Mouse (Mus musculus) c-Kit-negative CD71-positive TER-119-positive erythroid progenitor cells, embryonic 14.5 days (primary cell): ENCODE results near the gene Tnip1.
"Not testable (repeated sequence)": the region's sequence is repeated elsewhere in the genome, so short reads cannot be mapped to it uniquely, and the experiment has no call there.

Source experiments
- DNase-seq: peaks from one replicate; pipeline ENCODE4 v3.0.0-alpha.2; 2013; ENCODE audit warnings: low read depth, low spot score

The Tnip1 gene

DNA sequence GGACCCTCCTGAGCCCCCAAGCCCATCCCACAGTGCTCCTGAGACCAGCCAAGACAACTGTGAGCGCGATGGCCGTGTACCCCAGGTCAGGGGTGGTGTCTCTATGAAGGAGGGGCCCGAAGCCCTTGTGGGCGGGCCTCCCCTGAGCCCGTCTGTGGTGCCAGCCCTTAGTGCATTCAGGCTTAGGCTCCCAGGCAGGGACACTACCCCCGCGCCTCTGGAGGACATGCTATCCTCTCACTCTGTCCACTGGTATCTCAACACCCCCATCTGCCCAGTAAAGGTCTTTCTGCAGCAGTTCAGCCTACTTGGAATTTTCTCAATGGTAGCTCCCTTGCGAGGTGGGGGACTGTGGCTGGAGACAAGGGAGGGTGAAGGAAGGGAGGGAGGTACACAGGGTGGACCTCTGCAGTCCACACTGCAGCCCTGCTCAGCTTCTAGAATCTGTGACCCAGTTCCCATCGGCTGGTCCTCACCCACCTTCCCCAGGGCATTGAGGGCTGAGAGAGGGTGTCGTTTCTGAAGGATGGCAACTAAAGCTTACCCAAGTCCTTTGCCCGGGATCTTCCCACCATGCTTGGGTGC, 52.5 kb downstream of the Tnip1 start:
- no peak for DNase-seq

DNA sequence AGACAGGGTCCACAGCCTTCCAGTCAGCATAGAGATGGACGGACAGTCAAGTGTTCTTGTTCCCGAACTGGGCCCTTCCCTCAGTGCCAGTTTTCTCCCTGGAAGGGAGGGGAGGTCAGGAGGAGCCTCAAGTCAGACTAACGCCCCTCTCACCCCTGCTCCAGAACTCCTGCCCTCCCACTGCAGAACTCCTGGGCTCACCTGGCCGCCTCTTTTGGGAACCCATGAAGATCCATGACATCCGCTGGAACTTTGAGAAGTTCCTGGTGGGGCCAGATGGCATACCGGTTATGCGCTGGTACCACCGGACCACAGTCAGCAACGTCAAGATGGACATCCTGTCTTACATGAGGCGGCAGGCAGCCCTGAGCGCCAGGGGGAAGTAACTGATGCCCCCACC, 53.4 kb downstream of the Tnip1 start:
- no peak for DNase-seq

GRCm38 (mm10) chr11:54907259-54907658, 55.5 kb downstream of the Tnip1 start:
- DNase-seq, result no peak

GRCm38 (mm10) chr11:54906466-54906865, 56.3 kb downstream of the Tnip1 start:
- DNase-seq, result no peak

DNA sequence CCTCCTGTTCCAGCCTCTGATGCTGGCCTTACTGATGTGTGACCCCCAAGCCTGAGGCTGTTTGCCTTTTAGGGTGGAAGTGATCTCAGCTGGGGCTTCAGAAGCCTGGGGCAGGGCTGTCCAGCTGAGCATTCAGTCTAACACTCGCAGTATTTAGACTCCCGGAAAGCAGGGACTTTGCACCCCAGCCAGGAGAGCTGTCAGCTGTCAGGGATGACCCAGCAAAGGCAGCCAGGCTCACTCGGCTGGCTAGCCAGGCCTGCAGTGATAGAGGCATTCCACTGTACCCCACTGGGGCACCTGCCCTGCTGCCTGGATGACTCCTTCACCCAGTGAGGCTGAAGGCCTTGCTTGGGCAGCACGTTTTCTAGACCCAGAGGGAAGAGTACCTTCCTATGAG, 56.8 kb downstream of the Tnip1 start:
- DNase-seq, result no peak

DNA sequence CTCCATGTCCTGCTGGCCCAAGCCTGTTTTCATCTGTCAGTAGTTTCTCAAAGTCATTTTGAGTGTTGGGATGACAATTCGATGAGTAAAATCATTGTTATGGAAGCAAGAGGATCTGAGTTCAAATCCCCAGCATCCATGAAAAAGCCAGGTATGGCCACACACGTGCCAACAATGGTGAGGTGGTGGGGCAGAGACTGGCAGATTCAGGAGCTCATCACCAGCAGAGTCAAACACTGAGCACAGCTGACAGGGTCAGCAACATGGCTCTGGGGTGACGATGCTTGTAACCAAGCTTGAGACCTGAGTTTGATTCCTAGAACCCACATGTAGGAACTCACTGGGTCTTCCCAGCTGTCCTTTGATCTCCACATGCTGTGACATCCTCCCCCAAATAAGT, 57.6 kb downstream of the Tnip1 start:
- no peak for DNase-seq

DNA sequence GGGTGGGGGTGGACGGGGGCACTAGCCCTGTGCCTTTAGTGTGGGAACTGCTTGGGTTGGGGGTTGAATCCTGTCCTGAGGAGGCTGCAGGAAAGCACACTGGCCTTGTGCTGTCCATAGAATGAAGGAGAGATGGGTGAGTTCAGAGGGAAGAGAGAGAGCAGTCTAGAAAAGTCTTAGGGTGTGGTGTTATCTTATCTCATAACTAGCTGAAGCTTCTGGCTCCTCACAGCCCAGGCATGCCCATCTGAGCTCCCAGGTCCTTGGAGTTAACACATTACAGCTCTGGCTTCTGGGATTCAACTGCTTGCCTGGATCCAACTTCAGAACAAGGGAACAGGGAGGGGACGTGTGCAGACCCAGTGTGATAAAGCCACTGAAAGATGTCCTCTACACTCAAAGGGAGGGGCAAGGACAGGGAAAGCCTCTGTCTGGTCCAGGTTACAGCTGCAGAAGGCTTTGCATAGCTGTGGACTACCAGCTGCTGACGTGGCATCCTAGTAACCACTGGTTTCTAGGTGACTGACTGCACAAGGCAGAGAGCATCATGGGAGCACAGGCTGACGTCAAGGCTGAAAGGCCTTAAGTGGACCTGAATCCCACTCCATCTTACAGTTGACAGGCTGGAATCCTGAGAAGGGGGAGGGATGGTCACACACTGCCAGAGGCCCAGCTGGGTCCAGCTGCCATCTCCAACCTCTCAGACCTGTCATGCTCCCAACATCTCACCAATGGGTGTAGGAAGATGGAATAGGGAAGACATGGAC, 58.6 kb downstream of the Tnip1 start:
- no peak for DNase-seq

DNA sequence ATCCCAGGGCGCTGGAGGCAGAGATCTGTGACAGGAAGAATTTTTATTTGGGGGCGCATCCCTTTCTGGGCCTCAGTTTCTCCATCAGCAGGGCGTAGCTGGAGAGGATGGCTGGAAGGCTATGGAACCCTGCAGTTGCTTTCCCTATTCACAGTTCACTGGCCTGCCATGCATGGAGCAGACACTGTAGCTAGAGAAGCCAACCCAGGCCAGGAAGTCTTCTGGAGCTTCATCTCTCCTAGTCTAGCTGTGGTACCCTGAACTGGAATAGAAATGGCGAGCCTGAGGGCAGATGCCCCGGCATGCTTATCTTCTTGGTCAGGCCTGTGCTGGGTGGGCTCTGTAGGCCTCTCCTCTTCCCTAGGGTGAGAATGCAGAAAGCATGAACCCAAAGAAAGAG, 59.4 kb downstream of the Tnip1 start:
- DNase-seq, result no peak

DNA sequence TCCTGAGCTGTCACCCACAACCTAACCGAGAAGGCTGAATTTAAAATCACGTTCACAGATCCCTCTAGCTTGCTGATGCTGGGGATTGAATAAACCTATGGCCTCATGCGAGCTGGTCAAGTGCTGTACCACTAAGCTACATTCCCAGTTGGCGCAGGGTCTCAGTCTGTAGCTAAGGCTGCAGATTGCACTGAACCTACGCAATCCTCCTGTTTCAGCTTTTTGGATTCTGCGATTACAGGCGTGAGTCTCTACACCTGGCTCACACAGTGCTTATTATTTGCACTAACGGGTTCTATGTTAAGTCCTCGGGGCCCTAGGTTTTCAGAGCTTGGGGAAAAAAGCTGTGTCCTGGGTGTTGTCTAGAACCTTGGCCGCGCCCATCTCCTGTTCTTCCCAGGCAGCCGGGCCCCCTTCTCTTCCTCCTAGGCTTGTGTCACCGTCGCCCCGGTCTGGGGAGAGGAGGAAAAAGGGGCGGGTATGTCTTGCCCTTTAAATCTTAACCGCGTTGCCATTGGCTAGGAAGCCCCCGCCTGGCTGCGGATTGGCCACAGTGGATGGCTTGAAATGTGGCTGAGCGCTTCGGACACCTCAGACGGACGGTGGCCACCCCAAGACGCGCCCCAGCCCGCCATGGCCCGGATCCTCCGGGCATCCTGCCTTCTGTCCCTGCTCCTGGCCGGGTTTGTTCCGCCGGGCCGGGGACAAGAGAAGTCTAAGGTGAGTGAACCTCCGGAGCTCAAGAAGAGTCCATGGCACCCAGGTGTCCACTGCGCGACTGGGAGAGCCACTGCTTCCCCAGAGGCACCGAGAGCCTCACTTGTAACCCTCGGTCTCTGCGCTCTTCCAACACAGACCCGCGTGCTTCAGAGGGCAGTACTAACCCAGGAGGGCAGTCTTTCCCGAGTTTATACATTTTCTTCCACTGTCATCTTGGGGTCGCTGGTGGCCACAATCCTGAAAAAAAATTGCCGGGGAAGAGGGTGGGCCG, 60.1 kb downstream of the Tnip1 start, which contains the start of gene Gpx3:
Gene Gpx3, plus strand, starts transcription at position 121 of the 991 bp plus-strand sequence.
- DNase-seq, result no peak

DNA sequence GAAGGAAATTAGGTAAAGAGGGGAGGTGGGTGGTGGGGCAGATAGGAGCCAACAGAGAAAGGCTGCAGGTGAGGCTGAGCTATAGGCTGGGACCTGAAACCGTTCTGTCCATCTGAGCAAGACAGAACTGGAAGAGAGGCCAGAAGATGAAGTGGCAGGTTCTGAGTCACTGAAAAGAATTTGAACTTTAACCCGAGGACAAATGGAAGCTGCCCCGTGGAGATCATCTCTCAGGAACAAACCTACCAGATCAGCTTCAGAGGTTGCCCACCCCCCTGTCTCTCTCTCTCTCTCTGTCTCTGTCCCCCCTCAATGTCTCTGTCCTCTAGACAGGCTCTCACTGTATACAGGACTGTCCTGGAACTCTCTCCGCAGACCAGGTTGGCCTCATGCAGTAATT, 63.1 kb downstream of the Tnip1 start:
- no peak for DNase-seq

GRCm38 (mm10) chr11:54897470-54897869, 65.2 kb downstream of the Tnip1 start:
- DNase-seq, result no peak

- not testable (repeated sequence) for DNase-seq
These were observed 66.1 kb downstream of the Tnip1 start for GRCm38 (mm10) chr11:54896646-54897045.

GRCm38 (mm10) chr11:54894589-54894988, 68.1 kb downstream of the Tnip1 start:
- DNase-seq, result no peak

DNA sequence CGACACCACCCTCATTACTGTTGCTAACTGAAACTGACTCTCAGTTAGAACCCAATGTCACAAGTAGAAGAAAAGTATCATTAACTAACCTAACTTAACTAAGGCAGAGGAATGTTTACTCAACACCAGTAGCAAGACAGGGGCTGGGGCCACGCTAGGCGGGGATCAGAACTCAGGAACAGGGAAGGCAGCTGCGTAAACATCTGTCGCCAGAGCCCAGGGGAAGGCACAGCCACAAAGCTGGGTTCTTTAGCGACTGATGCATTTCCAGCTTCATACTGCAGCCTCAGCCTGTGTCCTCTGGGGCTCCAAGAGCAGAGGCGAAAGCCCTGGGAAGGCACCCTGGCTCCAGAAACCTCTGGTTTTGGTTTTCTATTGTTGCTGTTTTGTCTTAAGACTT, 70.6 kb downstream of the Tnip1 start:
- DNase-seq, result no peak

GRCm38 (mm10) chr11:54891341-54891740, 71.4 kb downstream of the Tnip1 start:
- DNase-seq, result no peak

DNA sequence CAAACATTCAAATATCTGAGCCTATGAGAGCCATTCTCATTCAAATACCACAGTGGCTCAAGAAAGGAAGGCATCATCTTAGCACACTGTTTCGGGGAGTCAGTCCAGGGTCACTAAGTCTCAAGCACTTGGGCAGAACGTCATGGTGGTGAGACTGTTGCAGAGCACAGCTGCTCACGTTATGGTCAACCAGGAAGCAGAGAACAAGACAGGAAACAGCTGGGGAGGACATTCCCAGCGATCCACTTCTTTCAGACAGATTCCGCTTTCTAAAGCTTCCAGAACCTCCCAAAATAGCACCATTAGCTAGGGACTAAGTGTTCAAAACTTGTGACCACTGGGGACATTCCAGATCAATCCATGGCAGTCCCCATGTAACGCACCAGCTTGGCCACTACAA, 74.8 kb downstream of the Tnip1 start:
- no peak for DNase-seq

DNA sequence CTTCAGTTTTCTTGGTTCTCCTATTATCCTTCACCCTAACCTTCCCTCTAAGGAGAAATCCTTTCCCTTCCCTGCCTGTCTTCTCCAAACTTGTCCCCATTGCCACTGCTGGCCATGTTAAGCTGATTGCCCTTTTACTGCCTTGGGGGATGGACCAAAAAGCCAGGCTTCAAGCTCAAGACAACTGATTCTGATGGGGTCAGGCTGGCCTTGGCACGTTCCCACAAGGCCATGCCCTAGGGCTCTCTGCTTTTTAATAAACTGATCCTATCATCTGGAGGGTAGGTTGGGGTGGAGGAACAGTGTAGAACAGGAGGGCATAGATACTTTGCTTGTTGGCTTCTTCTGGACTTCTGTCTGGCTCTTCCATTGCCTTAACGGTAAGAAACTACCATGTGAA, 77.3 kb downstream of the Tnip1 start:
- no peak for DNase-seq

GRCm38 (mm10) chr11:54884937-54885336, 77.8 kb downstream of the Tnip1 start:
- DNase-seq, result no peak

DNA sequence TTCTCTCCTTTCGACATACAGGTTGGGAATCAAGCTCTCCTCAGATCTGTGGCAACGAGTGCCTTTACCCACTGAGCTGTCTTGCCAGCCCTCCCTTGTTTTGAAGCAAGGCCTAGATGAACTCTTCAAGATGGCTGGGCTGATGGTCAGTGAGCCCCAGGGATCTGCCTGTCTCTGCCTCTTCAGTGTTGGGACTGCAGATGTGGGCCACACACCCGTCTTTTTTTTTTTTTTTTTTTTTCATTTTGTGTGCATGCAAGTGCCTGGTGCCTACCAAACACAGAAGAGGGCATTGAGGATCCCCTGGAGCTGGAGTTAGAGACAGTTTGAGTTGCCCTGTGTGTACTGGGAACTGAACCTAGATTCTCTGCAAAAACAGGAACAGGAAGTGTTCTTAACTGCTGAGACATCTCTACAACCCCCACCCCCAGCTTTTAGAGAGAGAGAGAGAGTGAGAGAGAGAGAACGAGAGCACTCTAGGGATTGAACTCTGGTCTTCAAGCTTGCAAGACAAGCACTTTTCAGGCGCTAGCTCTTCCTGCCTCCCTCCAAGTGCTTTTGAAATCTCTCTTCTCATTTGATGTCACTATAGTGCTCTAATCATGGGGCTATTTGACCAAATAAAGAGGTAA, 78.4 kb downstream of the Tnip1 start:
- DNase-seq, result no peak

- no peak for DNase-seq
These were observed 80.0 kb downstream of the Tnip1 start for GRCm38 (mm10) chr11:54882671-54883070.

GRCm38 (mm10) chr11:54881051-54881474, 81.7 kb downstream of the Tnip1 start:
- no peak for DNase-seq

DNA sequence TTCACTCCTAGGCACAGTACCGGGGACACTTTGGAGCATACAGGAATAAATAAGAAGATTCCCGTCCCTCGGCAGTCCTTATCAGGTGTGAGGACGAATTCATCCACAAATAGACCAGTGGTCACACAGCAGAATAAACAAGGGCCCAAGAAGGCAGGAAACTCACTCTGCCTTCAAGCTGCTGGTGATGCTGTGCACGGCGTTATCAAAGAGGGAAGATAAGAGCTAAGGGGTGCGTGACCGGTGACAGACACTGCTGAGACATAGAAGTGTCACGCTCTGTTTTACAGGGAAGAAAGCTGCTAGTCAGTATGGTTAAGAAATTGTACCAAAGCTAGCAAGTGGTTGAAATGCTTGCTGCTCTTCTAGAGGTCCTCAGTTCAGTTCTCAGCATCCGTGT, 82.8 kb downstream of the Tnip1 start:
- no peak for DNase-seq
